Mouse (Mus musculus) thymus, postnatal 25 days (tissue): ENCODE data around the gene Dab1.

ENCODE experiments used
- DNase-seq: peaks from one replicate; pipeline ENCODE4 v3.0.0; 2022

Dab1 gene

GRCm38 (mm10) chr4:103619321-103619945 lies at the start of gene Dab1:
Gene Dab1, plus strand, starts transcription at chr4:103619359.
- no peak for DNase-seq

DNA sequence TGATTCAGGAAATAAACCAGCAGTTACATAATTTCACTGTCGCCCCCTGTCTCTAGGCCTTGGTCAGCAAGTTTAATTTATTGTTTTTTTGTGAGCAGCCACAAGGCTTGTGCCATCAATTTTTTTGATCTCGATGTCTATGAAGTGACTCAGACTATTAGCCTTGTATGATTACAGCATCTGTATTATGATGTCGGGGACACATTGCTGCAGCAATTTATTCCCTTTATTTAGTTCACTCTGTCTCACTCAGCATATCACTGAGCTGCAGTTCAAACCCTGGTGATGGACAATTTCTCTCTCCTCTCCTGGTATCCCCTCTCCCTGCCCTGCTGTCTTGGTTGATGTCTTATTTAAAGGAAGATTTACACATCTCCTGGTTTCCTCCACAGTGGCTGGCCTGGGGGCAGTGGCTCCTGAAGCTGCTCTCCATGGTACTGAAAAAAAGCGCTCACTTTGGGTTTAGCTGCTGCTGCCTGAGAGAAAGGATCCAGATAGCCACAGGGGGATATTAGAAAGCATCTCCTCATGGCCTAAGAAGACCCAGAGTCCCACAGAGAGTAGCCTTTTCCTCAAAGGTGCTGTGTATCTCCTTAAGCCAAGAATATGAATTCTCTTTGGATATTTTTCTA lies 47.3 kb upstream of the Dab1 start:
- DNase-seq, result no peak

- DNase-seq, result no peak
These were observed 43.6 kb upstream of the Dab1 start for GRCm38 (mm10) chr4:103575556-103575955.

DNA sequence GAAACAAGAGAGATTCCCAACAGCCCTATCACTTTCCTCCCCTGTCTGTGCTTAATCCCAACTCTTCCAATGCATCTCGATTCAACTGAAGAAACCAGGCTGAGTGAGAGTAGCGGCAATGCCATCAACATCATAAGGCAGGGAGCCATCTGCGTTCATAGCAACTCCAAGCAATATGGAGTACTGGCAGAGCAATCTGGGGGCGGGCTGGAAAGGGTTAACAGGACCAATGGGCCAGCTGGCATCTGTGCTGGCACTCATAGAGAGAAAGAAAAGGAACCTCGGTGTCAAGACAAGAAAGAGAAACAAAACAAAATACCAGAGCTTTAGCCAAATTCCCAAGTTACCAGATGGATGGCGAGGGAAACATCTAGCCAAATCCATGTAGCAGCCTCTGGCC lies 42.9 kb upstream of the Dab1 start:
- no peak for DNase-seq

GRCm38 (mm10) chr4:103577111-103577815 lies 41.9 kb upstream of the Dab1 start:
- DNase-seq, result no peak

DNA sequence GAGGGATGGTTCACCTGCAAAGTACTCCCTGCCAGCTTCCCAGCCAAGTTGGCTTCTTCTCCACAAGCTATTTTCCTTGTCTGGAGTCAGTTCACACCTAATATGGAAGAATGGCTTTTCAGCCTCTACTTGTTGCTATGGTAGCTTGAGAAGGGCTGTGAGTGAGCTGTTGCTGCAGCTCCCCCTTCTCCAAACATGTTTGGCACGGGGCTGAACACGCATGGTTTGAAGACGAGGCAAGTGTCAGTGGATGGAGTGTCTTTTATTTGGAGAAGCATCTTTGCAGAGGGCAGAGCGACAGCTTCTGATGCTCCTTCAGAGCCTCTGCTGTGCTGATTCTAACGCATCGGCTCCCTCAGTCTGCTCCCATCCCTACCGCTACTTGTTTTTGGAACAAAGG lies 41.3 kb upstream of the Dab1 start:
- no peak for DNase-seq

DNA sequence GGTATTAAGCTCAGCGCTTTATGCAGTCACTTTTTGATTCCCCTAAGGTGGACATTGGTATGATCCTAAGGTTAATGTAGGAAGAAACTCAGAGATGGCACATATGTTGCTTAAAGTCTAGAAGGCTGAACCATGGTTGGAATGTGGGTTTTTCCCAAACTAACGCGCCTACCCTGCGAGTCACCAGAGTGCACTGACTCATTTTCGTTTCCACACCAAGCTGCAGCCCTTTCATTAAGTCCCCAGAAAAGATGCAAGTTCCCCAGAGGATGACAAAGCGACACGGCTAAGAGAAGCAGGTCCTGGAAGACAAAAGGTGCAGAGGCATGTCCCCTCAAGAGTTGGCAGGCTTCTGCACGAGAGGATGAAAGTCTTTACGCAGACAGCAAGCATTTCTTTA lies 39.1 kb upstream of the Dab1 start:
- DNase-seq, result no peak

DNA sequence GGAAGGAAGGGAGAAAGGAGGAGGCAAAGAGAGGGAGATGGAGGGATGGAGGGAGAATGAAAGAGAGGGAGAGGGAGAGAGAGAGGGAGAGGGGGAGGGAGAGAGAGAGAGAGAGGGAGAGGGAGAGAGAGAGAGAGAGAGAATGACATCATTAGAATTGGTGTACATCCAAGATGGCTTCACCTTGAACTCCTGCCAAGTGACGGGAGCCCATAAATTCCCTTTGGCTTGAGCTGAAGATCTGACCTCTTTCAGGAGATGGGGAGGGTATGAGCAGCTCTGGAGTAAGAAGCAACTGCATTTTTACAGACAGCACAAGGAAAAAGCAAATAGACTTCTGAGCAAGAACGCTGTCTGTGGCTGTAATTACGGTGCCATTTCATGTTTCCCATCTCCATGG lies 4.1 kb upstream of the Dab1 start:
- DNase-seq, result no peak

- DNase-seq, result no peak
These were observed 800 bp downstream of the Dab1 start for GRCm38 (mm10) chr4:103619946-103620371.

DNA sequence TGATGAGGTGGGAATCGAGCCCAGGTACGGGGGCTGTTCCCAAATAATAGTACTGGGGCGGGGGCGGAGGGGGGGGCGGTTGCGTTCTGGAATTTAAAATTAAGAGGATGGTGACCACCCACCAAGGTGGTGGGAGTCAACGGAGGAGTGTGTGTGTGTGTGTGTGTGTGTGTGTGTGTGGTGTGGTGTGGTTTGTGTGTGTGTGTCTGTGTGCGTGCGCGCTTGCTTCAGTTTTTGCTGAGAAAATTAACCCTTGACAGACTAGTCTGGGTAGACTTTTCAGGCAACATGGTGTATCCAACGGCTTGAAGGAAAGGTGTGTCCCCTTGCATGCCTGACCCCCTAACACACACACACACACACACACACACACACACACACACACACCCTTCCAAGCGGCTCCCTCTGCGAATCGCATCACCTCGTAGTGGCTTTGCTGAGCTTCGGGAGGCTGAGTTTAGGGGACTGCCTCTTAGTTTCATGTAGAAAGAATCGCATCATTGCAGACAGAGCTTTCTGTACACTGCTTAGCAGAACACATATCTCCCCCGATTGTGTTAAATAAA lies 1.5 kb downstream of the Dab1 start:
- no peak for DNase-seq

DNA sequence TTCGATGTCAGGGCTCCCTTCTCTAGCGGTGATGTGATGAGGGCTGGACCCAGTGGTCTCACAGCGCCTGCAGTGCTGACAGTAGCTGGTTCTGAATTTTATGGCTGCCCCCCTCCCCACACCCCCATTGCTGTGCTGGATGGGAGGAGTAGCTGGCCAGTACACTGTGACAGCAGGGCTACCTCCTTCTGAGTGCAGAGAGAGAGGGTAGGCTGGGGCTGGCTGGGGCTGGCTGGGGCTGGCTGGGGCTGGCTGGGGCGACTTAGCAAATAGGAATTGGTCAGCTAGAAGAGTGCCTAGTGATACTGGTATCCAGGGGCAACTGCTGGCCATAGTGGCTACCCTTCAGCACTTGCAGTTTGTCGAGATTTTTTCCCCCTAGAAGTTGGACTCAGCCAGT lies 2.4 kb downstream of the Dab1 start:
- no peak for DNase-seq

- no peak for DNase-seq
These were observed 11.0 kb downstream of the Dab1 start for GRCm38 (mm10) chr4:103630177-103630576.

- no peak for DNase-seq
These were observed 17.1 kb downstream of the Dab1 start for GRCm38 (mm10) chr4:103636168-103636776.

DNA sequence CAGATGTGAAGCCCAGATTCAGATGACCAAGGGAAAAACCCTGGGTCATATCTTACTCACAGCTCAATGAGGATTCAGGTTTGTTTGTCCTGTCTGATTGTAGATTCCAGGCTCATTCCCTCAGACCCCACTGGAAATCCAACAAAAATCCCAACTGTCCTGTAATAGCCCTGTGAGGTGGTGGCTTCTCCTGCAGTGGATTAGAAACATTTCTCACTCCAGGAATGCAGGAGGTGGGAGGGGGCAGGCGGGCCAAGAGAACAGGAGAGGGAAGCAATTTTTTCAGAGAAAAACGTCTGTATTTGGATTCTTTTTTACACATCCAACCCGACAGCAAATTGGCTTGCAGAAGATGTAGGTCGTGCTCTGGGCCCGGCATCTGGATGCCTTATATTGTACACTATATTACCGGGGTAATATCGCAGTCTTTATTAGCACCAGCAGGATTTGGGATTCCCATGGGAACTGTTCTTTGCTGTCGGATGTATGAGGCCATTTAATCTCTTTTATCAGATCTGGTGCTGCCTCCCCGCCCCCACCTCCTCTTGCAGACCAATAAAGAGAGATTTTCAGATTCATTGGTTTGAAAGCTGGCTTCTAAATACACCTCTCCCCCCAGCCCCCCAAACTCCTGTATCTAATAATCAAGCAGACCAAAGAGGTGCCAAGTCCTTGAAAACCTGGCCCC lies 29.2 kb downstream of the Dab1 start:
- DNase-seq, result no peak

- no peak for DNase-seq
These were observed 36.6 kb downstream of the Dab1 start for GRCm38 (mm10) chr4:103655740-103656139.

DNA sequence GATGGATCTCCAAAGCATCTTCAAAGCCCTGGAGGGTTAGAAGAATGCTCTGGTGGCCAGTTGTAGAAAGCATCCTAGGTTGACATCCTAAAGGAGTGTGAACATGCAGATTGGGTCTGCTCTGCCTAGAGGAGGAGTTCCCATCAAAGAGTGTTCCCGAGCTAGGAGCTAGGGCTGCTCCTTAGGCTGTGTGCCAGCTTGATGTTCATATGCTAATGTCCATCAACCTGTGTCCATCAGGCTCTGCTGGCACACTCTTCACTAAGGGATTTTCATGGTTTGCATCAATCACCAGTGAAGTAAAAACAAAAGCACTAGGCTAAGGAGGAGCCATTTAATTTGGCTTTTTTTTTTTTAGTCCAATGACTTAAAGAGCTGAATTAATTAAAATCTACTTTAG lies 42.2 kb downstream of the Dab1 start:
- no peak for DNase-seq

DNA sequence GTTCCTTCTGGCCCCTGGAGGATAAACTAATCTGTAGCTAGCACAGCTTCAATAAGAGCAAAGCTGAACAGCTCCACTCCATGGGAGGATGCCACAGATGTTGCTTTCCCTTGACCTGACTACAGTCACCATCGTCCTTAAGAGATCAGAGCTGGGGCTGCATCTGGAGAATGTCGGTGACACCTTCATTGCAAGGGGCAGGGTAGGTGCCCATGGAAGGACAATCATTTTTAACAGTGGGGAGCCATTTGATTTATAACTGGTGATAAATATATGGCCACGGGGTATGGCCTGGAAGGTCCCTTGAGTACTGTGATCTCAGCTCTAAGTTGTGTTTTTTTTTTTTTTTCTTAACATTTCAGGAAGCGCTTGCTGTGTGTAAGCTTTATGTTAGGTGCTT lies 48.3 kb downstream of the Dab1 start:
- DNase-seq, result no peak

GRCm38 (mm10) chr4:103677195-103677594 lies 58.0 kb downstream of the Dab1 start:
- no peak for DNase-seq

GRCm38 (mm10) chr4:103678501-103678900 lies 59.3 kb downstream of the Dab1 start:
- no peak for DNase-seq

- DNase-seq, result no peak
These were observed 66.0 kb downstream of the Dab1 start for GRCm38 (mm10) chr4:103685136-103685535.

- no peak for DNase-seq
These were observed 72.6 kb downstream of the Dab1 start for GRCm38 (mm10) chr4:103691717-103692116.

DNA sequence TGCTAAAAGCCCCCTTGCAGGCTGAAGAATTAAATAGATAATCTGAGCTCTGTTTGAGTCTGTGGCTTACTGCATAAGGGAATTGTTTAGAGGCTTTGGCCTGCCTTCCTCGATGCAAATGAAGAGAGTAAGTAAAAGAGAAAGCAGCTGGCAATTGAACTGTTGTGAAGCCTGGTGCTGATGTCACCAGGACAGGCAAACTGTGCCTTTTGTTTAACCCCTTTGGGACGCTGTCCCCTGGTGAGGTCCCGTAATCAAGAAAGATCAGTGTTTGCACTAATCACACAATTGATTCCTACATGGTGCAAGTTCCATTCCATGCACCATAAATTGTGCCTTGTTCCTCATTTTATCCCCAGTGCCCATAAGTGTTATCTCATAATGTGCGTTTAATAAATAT lies 80.6 kb downstream of the Dab1 start:
- DNase-seq, result no peak

- DNase-seq, result no peak
These were observed 81.2 kb downstream of the Dab1 start for GRCm38 (mm10) chr4:103700392-103700791.
